Mouse (Mus musculus): ENCODE results near the gene Gm7544. TPM values are rescaled to one million over a fixed set of nuclear protein-coding genes. Genes with fewer than 3 reads are reported as not detected.

Gene Gm7544
- not detected in 2 replicates for polyA plus RNA-seq (2015; fragmentation: Nextera tagmentation; extraction: Ambion mirVana)

DNA sequence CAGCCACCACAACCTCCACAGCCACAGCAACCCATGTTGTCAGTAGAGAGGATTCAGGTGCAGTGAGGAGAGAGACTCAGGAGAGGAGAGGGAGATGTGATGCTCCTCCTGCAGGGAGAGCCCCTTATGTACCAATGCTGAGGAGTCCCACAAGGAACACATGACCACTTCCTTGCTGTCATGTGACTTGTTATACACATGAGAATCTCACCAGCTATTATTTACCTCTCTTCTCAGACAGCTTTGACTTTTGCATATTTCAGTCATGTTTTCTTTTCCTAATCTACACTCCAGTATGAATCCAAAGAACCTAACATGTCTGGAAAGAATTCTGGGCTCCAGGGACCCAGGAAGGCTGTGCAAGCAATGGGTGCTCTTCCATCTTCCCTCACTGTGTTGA is at the start of gene Gm7544:
Gm7544 (minus strand) TSS at position 101 of the 400 bp plus-strand sequence.

GRCm38 (mm10) chr1:83000306-83000705 is 44.5 kb upstream of the Gm7544 start, which contains the start of gene Gm47959:
Gene Gm47959, plus strand, starts transcription at chr1:83000548.

DNA sequence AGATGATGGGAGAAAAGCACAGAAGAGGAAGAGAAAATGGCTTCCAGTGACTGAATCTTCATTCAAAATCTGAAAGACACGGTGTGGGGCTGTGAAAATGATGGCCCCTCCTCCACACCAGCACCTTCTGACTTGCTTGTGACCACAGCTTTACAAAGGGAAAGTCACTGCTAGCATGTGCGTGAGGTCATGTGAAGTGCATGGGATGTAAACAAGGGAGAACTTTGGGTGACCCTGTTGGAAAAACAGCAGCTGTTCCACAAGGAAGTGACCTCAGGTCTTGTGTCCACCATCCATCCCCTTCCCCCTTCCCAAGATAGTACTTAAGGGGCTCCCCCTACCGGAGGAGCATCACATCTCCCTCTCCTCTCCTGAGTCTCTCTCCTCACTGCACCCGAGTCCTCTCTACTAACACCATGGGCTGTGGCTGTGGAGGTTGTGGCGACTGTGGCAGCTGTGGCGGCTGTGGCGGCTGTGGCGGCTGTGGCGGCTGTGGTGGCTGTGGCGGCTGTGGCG is 4.1 kb upstream of the Gm7544 start, which contains the start of gene Gm47955:
Gm47955 (plus strand) TSS at position 417 of the 516 bp plus-strand sequence.

GRCm38 (mm10) chr1:82943295-82943694 is 12.5 kb downstream of the Gm7544 start, which contains the start of gene A030003K21Rik:
Gene A030003K21Rik, minus strand, starts transcription at chr1:82943388.

DNA sequence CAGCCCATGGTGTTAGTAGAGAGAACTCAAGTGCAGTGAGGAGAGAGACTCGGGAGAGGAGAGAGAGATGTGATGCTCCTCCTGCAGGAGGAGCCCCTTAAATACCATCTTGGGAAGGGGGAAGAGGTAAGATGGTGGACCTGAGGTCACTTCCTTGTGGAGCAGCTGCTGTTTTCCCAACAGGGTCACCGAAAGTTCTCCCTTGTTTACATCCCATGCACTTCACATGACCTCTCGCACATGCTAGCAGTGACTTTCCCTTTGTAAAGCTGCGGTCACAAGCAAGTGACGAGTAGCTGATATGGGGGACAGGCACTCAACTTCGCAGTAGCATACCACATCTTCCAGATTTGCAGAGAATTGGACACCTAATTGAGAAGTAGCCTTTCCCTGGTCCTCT is 24.5 kb downstream of the Gm7544 start, which contains the start of gene Gm6217:
Gm6217 (minus strand) TSS at position 74 of the 400 bp plus-strand sequence.

DNA sequence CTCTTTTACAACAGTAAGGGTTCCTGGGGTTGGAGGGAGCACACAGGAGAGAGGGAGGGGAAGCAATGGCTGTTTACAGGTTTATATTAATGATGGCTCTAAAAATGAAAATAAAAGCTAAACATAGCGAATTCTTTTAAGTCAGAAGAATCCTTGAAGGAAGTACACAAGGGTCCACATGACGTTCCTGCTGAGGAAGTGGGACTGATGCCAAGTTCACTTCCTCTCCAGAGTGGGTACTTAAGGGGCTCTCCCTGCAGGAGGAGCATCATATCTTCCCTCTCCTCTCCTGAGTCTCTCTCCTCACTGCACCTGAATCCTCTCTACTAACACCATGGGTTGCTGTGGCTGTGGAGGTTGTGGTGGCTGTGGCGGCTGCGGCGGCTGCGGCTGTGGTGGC is 31.2 kb downstream of the Gm7544 start, which contains the start of gene A030014E15Rik:
A030014E15Rik (plus strand) TSS at position 268 of the 400 bp plus-strand sequence.

DNA sequence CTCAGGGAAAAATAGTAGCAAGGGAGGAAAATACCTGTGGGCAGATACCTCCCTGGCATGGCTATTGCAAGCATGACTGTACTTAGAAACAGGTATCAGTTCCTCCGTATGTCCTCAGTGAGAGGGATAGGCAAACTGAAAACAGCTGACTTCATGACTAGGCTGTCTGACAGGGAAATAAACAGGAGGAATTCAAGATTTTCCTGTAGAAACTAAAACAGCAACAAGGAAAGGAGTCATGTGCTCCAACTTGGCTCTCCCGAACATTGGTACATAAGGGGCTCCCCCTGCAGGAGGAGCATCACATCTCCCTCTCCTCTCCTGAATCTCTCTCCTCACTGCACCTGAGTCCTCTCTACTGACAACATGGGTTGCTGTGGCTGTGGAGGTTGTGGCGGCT is 42.8 kb downstream of the Gm7544 start, which contains the start of gene A030005L19Rik:
A030005L19Rik (plus strand) TSS at position 301 of the 400 bp plus-strand sequence.

Other genes starting within 250 kb of the Gm7544 start
- gene Mff, start 231.1 kb downstream of the Gm7544 start, polyA plus RNA-seq (2015; fragmentation: Nextera tagmentation; extraction: Ambion mirVana) = 272 and 275 TPM in 2 replicates
- gene Tm4sf20, start 187.6 kb downstream of the Gm7544 start, polyA plus RNA-seq (2015; fragmentation: Nextera tagmentation; extraction: Ambion mirVana) = 0.48 and 1.2 TPM in 2 replicates
- gene Gm47791, start 184.8 kb downstream of the Gm7544 start, polyA plus RNA-seq (2015; fragmentation: Nextera tagmentation; extraction: Ambion mirVana) = not detected in 2 replicates
- gene Agfg1, start 116.5 kb downstream of the Gm7544 start, polyA plus RNA-seq (2015; fragmentation: Nextera tagmentation; extraction: Ambion mirVana) = 15.1 and 18.3 TPM in 2 replicates
- gene A030005L19Rik, start 42.7 kb downstream of the Gm7544 start, polyA plus RNA-seq (2015; fragmentation: Nextera tagmentation; extraction: Ambion mirVana) = 0.27 TPM in 1 of 2 replicates, not detected in the other
- gene A030014E15Rik, start 31.1 kb downstream of the Gm7544 start, polyA plus RNA-seq (2015; fragmentation: Nextera tagmentation; extraction: Ambion mirVana) = not detected in 2 replicates
- gene Gm6217, start 24.6 kb downstream of the Gm7544 start, polyA plus RNA-seq (2015; fragmentation: Nextera tagmentation; extraction: Ambion mirVana) = not detected in 2 replicates
- not detected in 2 replicates for gene A030003K21Rik, start 12.6 kb downstream of the Gm7544 start, polyA plus RNA-seq (2015; fragmentation: Nextera tagmentation; extraction: Ambion mirVana)
- not detected in 2 replicates for gene Gm47955, start 4.3 kb upstream of the Gm7544 start, polyA plus RNA-seq (2015; fragmentation: Nextera tagmentation; extraction: Ambion mirVana)
- gene Gm47959, start 44.5 kb upstream of the Gm7544 start, polyA plus RNA-seq (2015; fragmentation: Nextera tagmentation; extraction: Ambion mirVana) = not detected in 2 replicates
- gene Slc19a3, start 82.4 kb upstream of the Gm7544 start, polyA plus RNA-seq (2015; fragmentation: Nextera tagmentation; extraction: Ambion mirVana) = 1.1 and 1.2 TPM in 2 replicates
- gene Krtap28-10, start 86.5 kb upstream of the Gm7544 start, polyA plus RNA-seq (2015; fragmentation: Nextera tagmentation; extraction: Ambion mirVana) = not detected in 2 replicates
- not detected in 2 replicates for gene Gm47969, start 88.9 kb upstream of the Gm7544 start, polyA plus RNA-seq (2015; fragmentation: Nextera tagmentation; extraction: Ambion mirVana)
- not detected in 2 replicates for gene A030005K14Rik, start 103.4 kb upstream of the Gm7544 start, polyA plus RNA-seq (2015; fragmentation: Nextera tagmentation; extraction: Ambion mirVana)
- gene Krtap28-13, start 104.9 kb upstream of the Gm7544 start, polyA plus RNA-seq (2015; fragmentation: Nextera tagmentation; extraction: Ambion mirVana) = not detected in 2 replicates
- gene Ccl20, start 160.8 kb upstream of the Gm7544 start, polyA plus RNA-seq (2015; fragmentation: Nextera tagmentation; extraction: Ambion mirVana) = 0.58 and 1.6 TPM in 2 replicates
- gene Daw1, start 203.7 kb upstream of the Gm7544 start, polyA plus RNA-seq (2015; fragmentation: Nextera tagmentation; extraction: Ambion mirVana) = 0.11 TPM in 1 of 2 replicates, not detected in the other

Measured in adrenal gland, postnatal 0 days (tissue).